Comparison of ENCODE assay signal across 7 mouse cellular contexts in genomic region chr6:91960028-91960811, GRCm38 (mm10). TPM values are rescaled to one million over a fixed set of nuclear protein-coding genes. Genes with fewer than 3 reads are reported as not detected.
DNase-seq lines count a peak whose midpoint lies in the region; ATAC-seq lines count a peak whose summit lies in the region.

No protein-coding gene starts in this region.

- no peak overlapping the region for H3K27ac ChIP-seq in embryonic facial prominence, embryonic 11.5 days (replicated peaks; ENCODE audit: low read depth, low read length)
- H3K27ac ChIP-seq in kidney, embryonic 14.5 days (ENCODE audit: low read depth, low read length), result peak overlapping the region; percentile 86; the same call in 1 of the 2 replicates

- H3K9me3 ChIP-seq in embryonic facial prominence, embryonic 11.5 days (replicated peaks; ENCODE audit: control insufficient read depth, low read length), result no peaks in the 10 kb centered on the region
- H3K9me3 ChIP-seq in kidney, embryonic 14.5 days (ENCODE audit: control insufficient read depth, low read length), result no peaks in the 10 kb centered on the region

- H3K4me3 ChIP-seq in embryonic facial prominence, embryonic 11.5 days (ENCODE audit: low read depth, low read length), result no peak overlapping the region
- H3K4me3 ChIP-seq in kidney, embryonic 14.5 days (ENCODE audit: low read length), result no peak overlapping the region

- no peak for DNase-seq in embryonic facial prominence, embryonic 11.5 days (ENCODE audit: low spot score)
- DNase-seq in heart, adult 18-20 months, result peak; percentile 62 to 78
- DNase-seq in lung, postnatal 25 days (ENCODE audit: low spot score), result peak; percentile 75
- no peak for DNase-seq in layer of hippocampus, adult 18-20 months (ENCODE audit: low spot score in 2 of 2)
- no peak for DNase-seq in right cerebral cortex, postnatal 14 days
- no peak for DNase-seq in B cell, adult 2 months

- no peak overlapping the region for H3K4me2 ChIP-seq in embryonic facial prominence, embryonic 11.5 days (ENCODE audit: low read depth, low read length)
- H3K4me2 ChIP-seq in kidney, embryonic 14.5 days (replicated peaks; ENCODE audit: low read depth, low read length), result no peak overlapping the region; the same call in 1 of the 2 replicates

- H3K27me3 ChIP-seq in embryonic facial prominence, embryonic 11.5 days (ENCODE audit: control insufficient read depth, insufficient read depth, low read length), result no peaks in the 10 kb centered on the region
- H3K27me3 ChIP-seq in kidney, embryonic 14.5 days (ENCODE audit: control insufficient read depth, insufficient read depth, low read length), result peaks cover 4% of the 10 kb centered on the region; the same call in 1 of the 2 replicates

- ATAC-seq in embryonic facial prominence, embryonic 11.5 days (replicated peaks; ENCODE audit: insufficient number of reproducible peaks, low FRiP score, low TSS enrichment, low read depth), result 0 out of 2 replicates have a peak, but pooled peaks have one; percentile 18
- ATAC-seq in kidney, embryonic 14.5 days (ENCODE audit: low FRiP score, low TSS enrichment), result peak; percentile 78

- H3K9ac ChIP-seq in embryonic facial prominence, embryonic 11.5 days (replicated peaks; ENCODE audit: low read length), result no peak overlapping the region
- no peak overlapping the region for H3K9ac ChIP-seq in kidney, embryonic 14.5 days (ENCODE audit: low read depth, low read length)

- no peaks in the 10 kb centered on the region for H3K4me1 ChIP-seq in embryonic facial prominence, embryonic 11.5 days (ENCODE audit: control insufficient read depth, insufficient read depth, low read length)
- H3K4me1 ChIP-seq in kidney, embryonic 14.5 days (ENCODE audit: control insufficient read depth, insufficient read depth, low read length), result peaks cover 30% of the 10 kb centered on the region

- 41% methylated on average over 8 of the region's 8 CpGs for WGBS in embryonic facial prominence, embryonic 11.5 days
- 29% methylated on average over 8 of the region's 8 CpGs for WGBS in kidney, embryonic 14.5 days

- H3K36me3 ChIP-seq in embryonic facial prominence, embryonic 11.5 days (replicated peaks; ENCODE audit: control insufficient read depth, insufficient read depth, low read depth, low read length), result no peaks in the 10 kb centered on the region
- no peaks in the 10 kb centered on the region for H3K36me3 ChIP-seq in kidney, embryonic 14.5 days (ENCODE audit: control insufficient read depth, insufficient read depth, low read length)

RNA-seq across cellular contexts. Expression of gene Fgd5, which starts 18.5 kb away (rescaled TPM):
- polyA plus RNA-seq in embryonic facial prominence, embryonic 11.5 days (2014; fragmentation: Nextera tagmentation; extraction: Ambion mirVana), result 3.8 and 4.8 TPM in 2 replicates
- 10 to 100 TPM; 20.4 to 22.3 TPM for total RNA-seq in heart, adult 18-20 months (2021)
- 9.7 and 14.0 TPM in 2 replicates for polyA plus RNA-seq in kidney, embryonic 14.5 days (2014; fragmentation: Nextera tagmentation; extraction: Ambion mirVana)
- 1 to 10 TPM; 4.4 to 4.7 TPM for total RNA-seq in layer of hippocampus, adult 18-20 months (2021)

RNA-seq across cellular contexts. Expression of gene 4930590J08Rik, which starts 57.6 kb away (rescaled TPM):
- 0.13 and 0.35 TPM in 2 replicates for polyA plus RNA-seq in embryonic facial prominence, embryonic 11.5 days (2014; fragmentation: Nextera tagmentation; extraction: Ambion mirVana)
- under 1 TPM; 0.60 to 0.67 TPM for total RNA-seq in heart, adult 18-20 months (2021)
- 0.23 and 0.69 TPM in 2 replicates for polyA plus RNA-seq in kidney, embryonic 14.5 days (2014; fragmentation: Nextera tagmentation; extraction: Ambion mirVana)
- 1 to 10 TPM; 1.7 TPM for total RNA-seq in layer of hippocampus, adult 18-20 months (2021)

Comparison
In these comparisons a context has a peak if more than half of its experiments do, and no peak if none do; other contexts are left out.
1. DNase-seq: peak in heart, adult 18-20 months (2 of 2) and lung, postnatal 25 days (single experiment); none in embryonic facial prominence, embryonic 11.5 days (single experiment), layer of hippocampus, adult 18-20 months (0 of 2), right cerebral cortex, postnatal 14 days (single experiment) and B cell, adult 2 months (0 of 2).